In genomic region chr8:114081049-114081756, GRCm38 (mm10) we compare ENCODE assay signal across 8 mouse cellular contexts. TPM values are rescaled to one million over a fixed set of nuclear protein-coding genes. Genes with fewer than 3 reads are reported as not detected.
A peak's percentile ranks its signal among the peaks of the same experiment; 100 is the strongest.
DNase-seq lines count a peak whose midpoint lies in the region; TF ChIP-seq lines count a peak whose summit lies in the region.
"Had no signal": no experiment of that assay in that cellular context is flagged by ENCODE, and none has a peak within 500 bp of the region (broad histone marks: within the 10 kb centered on the region; RNA-seq: fewer than 3 reads in every experiment).

No protein-coding gene starts in this region.

- no peak overlapping the region for H3K4me3 ChIP-seq in ES-E14 (ENCODE audit: insufficient read depth in 1 of 2, low read depth in 1 of 2, low read length in 2 of 2, poor library complexity in 1 of 2, severe bottlenecking in 1 of 2)
- H3K4me3 ChIP-seq: heart, embryonic 15.5 days had no signal

- no peaks in the 10 kb centered on the region for H3K4me1 ChIP-seq in ES-E14 (ENCODE audit: control insufficient read depth in 2 of 2, insufficient read depth in 2 of 2, low read length in 2 of 2, poor library complexity in 1 of 2)
- H3K4me1 ChIP-seq: heart, embryonic 15.5 days had no signal

- H3K36me3 ChIP-seq in ES-E14 (ENCODE audit: control insufficient read depth, insufficient read depth, low read length, poor library complexity, severe bottlenecking), result no peaks in the 10 kb centered on the region
- H3K36me3 ChIP-seq: heart, embryonic 15.5 days had no signal

- no peaks in the 10 kb centered on the region for H3K9me3 ChIP-seq in ES-E14 (ENCODE audit: control insufficient read depth, insufficient read depth, low read depth, low read length)
- H3K9me3 ChIP-seq: heart, embryonic 15.5 days had no signal

- in situ Hi-C loops in ES-E14 (cut with MboI; ENCODE audit: low sequenced_read_pairs in 2 of 2, unreplicated experiment in 2 of 2), result no loop called here

- no peak overlapping the region for H3K27ac ChIP-seq in ES-E14 (ENCODE audit: insufficient read depth, low read depth, low read length, poor library complexity, severe bottlenecking)
- H3K27ac ChIP-seq: heart, embryonic 15.5 days had no signal

- no peak overlapping the region for H3K9ac ChIP-seq in ES-E14 (ENCODE audit: insufficient read depth, low read depth, low read length, poor library complexity, severe bottlenecking)
- H3K9ac ChIP-seq: heart, embryonic 15.5 days had no signal

- peak; percentile 48 for DNase-seq in ES-E14 (ENCODE audit: low read depth, low spot score)
- peak; percentile 28 to 40 for DNase-seq in adrenal gland, adult 18-20 months (ENCODE audit: low spot score in 2 of 2)
- peak; percentile 68 for DNase-seq in embryo, embryonic 11 days
- DNase-seq in heart, postnatal 4 days, result peak; percentile 68
- DNase-seq in kidney, postnatal 4 days, result peak; percentile 43 to 59
- DNase-seq in lung, postnatal 10 days, result peak; percentile 60
- DNase-seq in retina, embryonic 14.5 days (ENCODE audit: low spot score), result peak; percentile 84

TF ChIP-seq in ES-E14, 5 proteins besides CTCF, POLR2A, EP300 and RAD21:
- TF ChIP-seq ZC3H11A (IDR thresholded peaks at IDR 0.05; ENCODE audit: borderline replicate concordance, low read depth, low read length), result peak; percentile 60
- no peak for TF ChIP-seq ZNF384 (IDR thresholded peaks at IDR 0.05; ENCODE audit: low read depth, low read length)

RNA-seq across cellular contexts. Expression of gene Nudt7, which starts 52.2 kb away (rescaled TPM):
- total RNA-seq in ES-E14 (2012; rRNA removed), result 1.0 and 1.8 TPM in 2 replicates
- 100 to 1,000 TPM in 1 of 2 experiments, 10 to 100 TPM in 1; 49.9 to 102 TPM for total RNA-seq in adrenal gland, adult 18-20 months (2021)
- 10 to 100 TPM; 29.2 to 31.2 TPM for total RNA-seq in heart, postnatal 4 days (2021)

Comparison
In these comparisons a context has a peak if more than half of its experiments do, and no peak if none do; other contexts are left out.
1. DNase-seq: peak in every context shown above with its lines; median percentile 84 in retina, embryonic 14.5 days; 68 in embryo, embryonic 11 days; 68 in heart, postnatal 4 days; 60 in lung, postnatal 10 days; 51 in kidney, postnatal 4 days; 48 in ES-E14; 34 in adrenal gland, adult 18-20 months.
2. RNA of gene Nudt7, which starts 52.2 kb away (total RNA-seq): 49.9 to 102 TPM in adrenal gland, adult 18-20 months and 29.2 to 31.2 TPM in heart, postnatal 4 days; 1.0 to 1.8 TPM in ES-E14; every median in the first group is over 10 times any median in the second.